Mouse (Mus musculus): ENCODE data around the gene Taf1c. TPM values are rescaled to one million over a fixed set of nuclear protein-coding genes. Genes with fewer than 3 reads are reported as not detected.

Taf1c gene
- polyA plus RNA-seq, 1 experiment: 10.2 TPM

GRCm38 (mm10) chr8:119634616-119635336 lies 29.8 kb upstream of the Taf1c start:
- DNase-seq: peak; percentile 33
- H3K27me3 ChIP-seq (replicated peaks; ENCODE audit: control insufficient read depth, insufficient read depth, low read length): no peaks in the 10 kb centered on the region
- no peaks in the 10 kb centered on the region for H3K36me3 ChIP-seq (ENCODE audit: control insufficient read depth, insufficient read depth, low read length)
- H3K27ac ChIP-seq (ENCODE audit: insufficient read depth, low read depth, low read length): 0 out of 2 replicates have a peak overlapping the region, but pooled peaks have one; percentile 28
- no peak overlapping the region for H3K4me3 ChIP-seq (ENCODE audit: insufficient read depth, low read depth, low read length)
- WGBS: 12% methylated on average over 14 of the region's 14 CpGs
- no peak for TF ChIP-seq CTCF (conservative IDR thresholded peaks at IDR 0.05; ENCODE audit: insufficient read depth, insufficient read length, low read depth, low read length)
- TF ChIP-seq POLR2A (IDR thresholded peaks at IDR 0.05; ENCODE audit: low read depth, low read length): no peak
- no peaks in the 10 kb centered on the region; the same call in 1 of the 2 replicates for H3K4me1 ChIP-seq (ENCODE audit: control insufficient read depth, insufficient read depth, low read length)

- Histone ChIP-seq H3K4me3 (ENCODE audit: insufficient read depth, low read depth, low read length) (no peak overlapping the region), H3K27me3 (replicated peaks; ENCODE audit: control insufficient read depth, insufficient read depth, low read length) (no peaks in the 10 kb centered on the region), H3K4me1 (ENCODE audit: control insufficient read depth, insufficient read depth, low read length) (no peaks in the 10 kb centered on the region; the same call in 1 of the 2 replicates), H3K27ac (ENCODE audit: insufficient read depth, low read depth, low read length) (no peak overlapping the region), H3K36me3 (ENCODE audit: control insufficient read depth, insufficient read depth, low read length) (no peaks in the 10 kb centered on the region)
- 75% methylated on average over 29 of the region's 29 CpGs for WGBS
- no peak for TF ChIP-seq POLR2A (IDR thresholded peaks at IDR 0.05; ENCODE audit: low read depth, low read length)
- TF ChIP-seq CTCF (conservative IDR thresholded peaks at IDR 0.05; ENCODE audit: insufficient read depth, insufficient read length, low read depth, low read length): no peak
- no peak for DNase-seq
These were observed 27.9 kb upstream of the Taf1c start for GRCm38 (mm10) chr8:119632909-119633308.

GRCm38 (mm10) chr8:119632246-119632645 lies 27.2 kb upstream of the Taf1c start:
- no peak overlapping the region for H3K27ac ChIP-seq (ENCODE audit: insufficient read depth, low read depth, low read length)
- no peak for TF ChIP-seq CTCF (conservative IDR thresholded peaks at IDR 0.05; ENCODE audit: insufficient read depth, insufficient read length, low read depth, low read length)
- no peak for TF ChIP-seq POLR2A (IDR thresholded peaks at IDR 0.05; ENCODE audit: low read depth, low read length)
- H3K36me3 ChIP-seq (ENCODE audit: control insufficient read depth, insufficient read depth, low read length): no peaks in the 10 kb centered on the region
- H3K4me1 ChIP-seq (ENCODE audit: control insufficient read depth, insufficient read depth, low read length): no peaks in the 10 kb centered on the region; the same call in 1 of the 2 replicates
- 76% methylated on average over 9 of the region's 9 CpGs for WGBS
- H3K27me3 ChIP-seq (replicated peaks; ENCODE audit: control insufficient read depth, insufficient read depth, low read length): no peaks in the 10 kb centered on the region
- no peak for DNase-seq
- no peak overlapping the region for H3K4me3 ChIP-seq (ENCODE audit: insufficient read depth, low read depth, low read length)

GRCm38 (mm10) chr8:119630841-119631240 lies 25.8 kb upstream of the Taf1c start:
- Histone ChIP-seq H3K36me3 (ENCODE audit: control insufficient read depth, insufficient read depth, low read length) (no peaks in the 10 kb centered on the region), H3K4me3 (ENCODE audit: insufficient read depth, low read depth, low read length) (no peak overlapping the region), H3K27me3 (replicated peaks; ENCODE audit: control insufficient read depth, insufficient read depth, low read length) (no peaks in the 10 kb centered on the region), H3K4me1 (ENCODE audit: control insufficient read depth, insufficient read depth, low read length) (no peaks in the 10 kb centered on the region; the same call in 1 of the 2 replicates), H3K27ac (ENCODE audit: insufficient read depth, low read depth, low read length) (no peak overlapping the region)
- no peak for TF ChIP-seq POLR2A (IDR thresholded peaks at IDR 0.05; ENCODE audit: low read depth, low read length)
- TF ChIP-seq CTCF (conservative IDR thresholded peaks at IDR 0.05; ENCODE audit: insufficient read depth, insufficient read length, low read depth, low read length): no peak
- DNase-seq: no peak
- WGBS: 41% methylated on average over 3 of the region's 3 CpGs

- TF ChIP-seq CTCF (conservative IDR thresholded peaks at IDR 0.05; ENCODE audit: insufficient read depth, insufficient read length, low read depth, low read length): no peak
- no peak for TF ChIP-seq POLR2A (IDR thresholded peaks at IDR 0.05; ENCODE audit: low read depth, low read length)
- H3K36me3 ChIP-seq (ENCODE audit: control insufficient read depth, insufficient read depth, low read length): no peaks in the 10 kb centered on the region
- H3K4me1 ChIP-seq (ENCODE audit: control insufficient read depth, insufficient read depth, low read length): no peaks in the 10 kb centered on the region
- no peaks in the 10 kb centered on the region for H3K27me3 ChIP-seq (replicated peaks; ENCODE audit: control insufficient read depth, insufficient read depth, low read length)
- 59% methylated on average over 10 of the region's 10 CpGs for WGBS
- no peak for DNase-seq
- H3K27ac ChIP-seq (ENCODE audit: insufficient read depth, low read depth, low read length): no peak overlapping the region
- H3K4me3 ChIP-seq (ENCODE audit: insufficient read depth, low read depth, low read length): no peak overlapping the region
These were observed 22.8 kb upstream of the Taf1c start for GRCm38 (mm10) chr8:119627613-119628359.

- Histone ChIP-seq H3K4me3 (ENCODE audit: insufficient read depth, low read depth, low read length) (no peak overlapping the region), H3K27me3 (replicated peaks; ENCODE audit: control insufficient read depth, insufficient read depth, low read length) (no peaks in the 10 kb centered on the region), H3K4me1 (ENCODE audit: control insufficient read depth, insufficient read depth, low read length) (no peaks in the 10 kb centered on the region), H3K27ac (ENCODE audit: insufficient read depth, low read depth, low read length) (no peak overlapping the region), H3K36me3 (ENCODE audit: control insufficient read depth, insufficient read depth, low read length) (no peaks in the 10 kb centered on the region)
- 92% methylated on average over 7 of the region's 7 CpGs for WGBS
- TF ChIP-seq CTCF (conservative IDR thresholded peaks at IDR 0.05; ENCODE audit: insufficient read depth, insufficient read length, low read depth, low read length): no peak
- no peak for TF ChIP-seq POLR2A (IDR thresholded peaks at IDR 0.05; ENCODE audit: low read depth, low read length)
- DNase-seq: no peak
These were observed 22.2 kb upstream of the Taf1c start for GRCm38 (mm10) chr8:119627199-119627598.

GRCm38 (mm10) chr8:119625788-119626187 lies 20.8 kb upstream of the Taf1c start:
- no peaks in the 10 kb centered on the region for H3K27me3 ChIP-seq (replicated peaks; ENCODE audit: control insufficient read depth, insufficient read depth, low read length)
- DNase-seq: no peak
- no peak for TF ChIP-seq CTCF (conservative IDR thresholded peaks at IDR 0.05; ENCODE audit: insufficient read depth, insufficient read length, low read depth, low read length)
- TF ChIP-seq POLR2A (IDR thresholded peaks at IDR 0.05; ENCODE audit: low read depth, low read length): no peak
- 91% methylated on average over 22 of the region's 22 CpGs for whole genome bisulfite sequencing
- no peaks in the 10 kb centered on the region for H3K36me3 ChIP-seq (ENCODE audit: control insufficient read depth, insufficient read depth, low read length)
- H3K4me3 ChIP-seq (ENCODE audit: insufficient read depth, low read depth, low read length): no peak overlapping the region
- no peak overlapping the region for H3K27ac ChIP-seq (ENCODE audit: insufficient read depth, low read depth, low read length)
- no peaks in the 10 kb centered on the region for H3K4me1 ChIP-seq (ENCODE audit: control insufficient read depth, insufficient read depth, low read length)

Data from kidney, adult 2 months (tissue).